Comparison of ENCODE assay signal across 10 mouse cellular contexts in genomic region chr17:80563762-80564610, GRCm38 (mm10). TPM values are rescaled to one million over a fixed set of nuclear protein-coding genes. Genes with fewer than 3 reads are reported as not detected.
DNase-seq lines count a peak whose midpoint lies in the region; ATAC-seq lines count a peak whose summit lies in the region.
"Not testable (repeated sequence)": the region's sequence is repeated elsewhere in the genome, so short reads cannot be mapped to it uniquely, and the experiment has no call there.
"Had no signal": no experiment of that assay in that cellular context is flagged by ENCODE, and none has a peak within 500 bp of the region (broad histone marks: within the 10 kb centered on the region; RNA-seq: fewer than 3 reads in every experiment).

No protein-coding gene starts in this region.

- H3K9ac ChIP-seq in liver, embryonic 16.5 days (ENCODE audit: low read depth, low read length), result not testable (repeated sequence)

- peak; percentile 90 for DNase-seq in CD4-positive, CD25-positive, alpha-beta regulatory T cell, adult 2 months (ENCODE audit: low read depth, low spot score)
- DNase-seq in adrenal gland, adult 2 months, result peak; percentile 19
- peak; percentile 17 to 71 for DNase-seq in heart, adult 18-20 months
- peak; percentile 43 to 64 for DNase-seq in spleen, adult 18-20 months
- peak; percentile 54 for DNase-seq in thymus, postnatal 25 days

- 0 out of 2 replicates have a peak overlapping the region, but pooled peaks have one; percentile 9 for H3K4me2 ChIP-seq in liver, embryonic 16.5 days (ENCODE audit: low read depth, low read length)

- not testable (repeated sequence) for H3K4me1 ChIP-seq in liver, embryonic 16.5 days (ENCODE audit: control insufficient read depth, low read depth, low read length)
- H3K4me1 ChIP-seq in megakaryocyte, embryonic 14.5 days, result peaks cover 25% of the 10 kb centered on the region

- 73% methylated on average over 27 of the region's 27 CpGs for WGBS in liver, embryonic 16.5 days (ENCODE audit: insufficient replicate concordance)

- H3K27me3 ChIP-seq in liver, embryonic 16.5 days (ENCODE audit: control insufficient read depth, insufficient read depth, low read depth, low read length); megakaryocyte, embryonic 14.5 days (replicated peaks): not testable (repeated sequence)

- peak; percentile 64 for ATAC-seq in inflammation-experienced regulatory T-cells, adult 6 months
- ATAC-seq in liver, embryonic 16.5 days (ENCODE audit: low read depth), result not testable (repeated sequence)

- peak overlapping the region; percentile 78 for H3K27ac ChIP-seq in liver, embryonic 16.5 days (ENCODE audit: low read length)

- H3K9me3 ChIP-seq in liver, embryonic 16.5 days (replicated peaks; ENCODE audit: control insufficient read depth, low read length), result not testable (repeated sequence)
- peaks cover 21% of the 10 kb centered on the region for H3K9me3 ChIP-seq in megakaryocyte, embryonic 14.5 days

- H3K4me3 ChIP-seq in liver, embryonic 16.5 days (ENCODE audit: low read depth, low read length), result peak overlapping the region; percentile 44
- peak overlapping the region; percentile 88 for H3K4me3 ChIP-seq in megakaryocyte, embryonic 14.5 days (replicated peaks)

- H3K36me3 ChIP-seq in liver, embryonic 16.5 days (ENCODE audit: control insufficient read depth, insufficient read depth); megakaryocyte, embryonic 14.5 days (replicated peaks; ENCODE audit: low read length): not testable (repeated sequence)

RNA-seq across cellular contexts. Expression of gene Cdkl4, which starts 13.6 kb away (rescaled TPM):
- under 1 TPM; 0.14 to 0.17 TPM for total RNA-seq in adrenal gland, adult 2 months (2021)
- 0.07 and 0.15 TPM in 2 replicates for polyA plus RNA-seq in adrenal gland, adult 2 months (2012; rRNA removed)
- total RNA-seq in heart, adult 18-20 months (2021), result under 1 TPM in 1 of 2 experiments, not detected in 1; 0.28 TPM
- 1 to 10 TPM in 1 of 3 experiments, under 1 TPM in 2; 0.79 to 1.3 (median 0.94) TPM for polyA plus RNA-seq in inflammation-experienced regulatory T-cells, adult 6 months (2017; shearing (Covaris generic))
- 0.14 and 0.16 TPM in 2 replicates for polyA plus RNA-seq in liver, embryonic 16.5 days (2015; fragmentation: Nextera tagmentation; extraction: Ambion mirVana)
- polyA plus RNA-seq in megakaryocyte, embryonic 14.5 days (2012; ENCODE audit: insufficient read depth, low replicate concordance), result 0.13 TPM in 1 of 2 replicates, not detected in the other
- total RNA-seq: gastrocnemius, postnatal 25 days; hematopoietic stem cell, adult 5-6 weeks had no signal

Comparison
In these comparisons a context has a peak if more than half of its experiments do, and no peak if none do; other contexts are left out.
1. DNase-seq: peak in every context shown above with its lines; median percentile 90 in CD4-positive, CD25-positive, alpha-beta regulatory T cell, adult 2 months; 54 in thymus, postnatal 25 days; 54 in spleen, adult 18-20 months; 44 in heart, adult 18-20 months; 19 in adrenal gland, adult 2 months.